Mouse (Mus musculus) liver, postnatal 0 days (tissue): Measurements from ENCODE around the gene Fam19a5.

ENCODE experiments used
- CTCF ChIP-seq: sonication (generic); IDR thresholded peaks from 2 replicates; pipeline ENCODE4 v1.5.1; 2016; ENCODE audit warnings: antibody characterized with exemption, low read depth
- EP300 ChIP-seq: IDR thresholded peaks from 2 replicates; pipeline ENCODE4 v1.6.1; 2016; ENCODE audit warnings: antibody characterized with exemption, low read depth, mild to moderate bottlenecking

DNA sequence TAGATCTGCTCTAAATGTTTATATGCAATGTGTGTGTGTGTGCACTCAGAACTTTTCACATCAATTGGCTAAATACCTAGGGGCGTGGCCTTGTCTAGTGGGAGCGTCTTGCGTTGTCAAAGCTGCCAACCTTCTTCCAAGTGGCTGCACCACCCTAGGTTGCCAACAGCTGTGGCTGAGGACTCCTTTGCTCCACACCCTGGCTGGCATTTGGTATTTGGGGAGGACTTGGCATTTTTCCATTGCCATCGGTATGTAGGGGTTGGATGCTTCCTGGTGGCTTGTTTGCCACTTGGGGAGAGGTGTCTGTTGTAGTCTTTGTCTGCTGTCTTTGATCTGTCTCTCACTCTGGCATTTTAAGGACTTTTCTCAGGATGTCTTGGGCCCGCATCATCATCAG, 124.0 kb downstream of the Fam19a5 start:
- no peak for TF ChIP-seq CTCF
- TF ChIP-seq EP300, result no peak
